Mouse (Mus musculus) thymus, adult 2 months (tissue): ENCODE results near the gene Fbn1.

Source experiments
- CTCF ChIP-seq: fragments of 200-500 bp; IDR thresholded peaks from 2 replicates; pipeline ENCODE4 v1.5.1; 2012; ENCODE audit warnings: mild to moderate bottlenecking, control low read depth, low read length, moderate library complexity, borderline replicate concordance; ENCODE audit not compliant: control insufficient read depth, poor library complexity, insufficient read depth; ENCODE audit errors: extremely low read depth
- POLR2A ChIP-seq: fragments of 200-500 bp; IDR thresholded peaks from 2 replicates; pipeline ENCODE4 v1.6.1; 2012; ENCODE audit warnings: mild to moderate bottlenecking, low read length, control low read depth, moderate library complexity; ENCODE audit not compliant: control insufficient read depth, poor library complexity, insufficient read depth; ENCODE audit errors: extremely low read depth

DNA sequence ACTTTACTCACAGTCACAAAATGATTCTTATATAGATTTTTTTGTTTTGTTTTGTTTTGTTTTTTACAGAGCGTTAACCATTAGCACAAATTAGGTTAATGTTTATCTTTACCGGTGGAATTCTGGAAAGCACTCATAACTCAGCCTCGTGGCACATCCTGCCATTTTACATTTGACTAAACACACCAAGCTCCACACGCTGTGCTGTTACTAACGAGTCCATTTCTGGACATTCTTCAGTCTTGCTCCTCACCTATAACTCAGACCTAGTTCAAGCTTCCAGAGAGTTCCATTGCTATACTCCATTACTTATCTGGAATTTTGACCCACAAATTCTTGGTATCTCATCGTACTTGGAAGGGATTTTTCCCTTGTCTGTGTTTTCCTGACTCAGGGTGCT lies 116.2 kb downstream of the Fbn1 start:
- TF ChIP-seq CTCF (no peak), POLR2A (no peak)
